Mouse (Mus musculus) left cerebral cortex, adult 6 months (tissue): ENCODE measurements around the gene Gm281. TPM values are rescaled to one million over a fixed set of nuclear protein-coding genes. Genes with fewer than 3 reads are reported as not detected.

Experiments used
- long read RNA-seq, 2 experiments: library from polyadenylated mRNA; unstranded; transcript quantifications; one replicate each; pipeline ENCODE4 v2.0.0; 2019 to 2020
- polyA plus RNA-seq: library from polyadenylated mRNA; unstranded; fragments of <200 nt; fragmentation: Nextera tagmentation; gene quantifications from 2 replicates; pipeline ENCODE4 v1.2.3, GENCODE M21; 2021

Gene Gm281
- polyA plus RNA-seq = not detected in 2 replicates
- long read RNA-seq, experiment 1 = 0 reads
- long read RNA-seq, experiment 2 = 0 reads

GRCm38 (mm10) chr14:13914387-13915082 lies at the start of gene Gm281:
Gene Gm281, minus strand, starts transcription at chr14:13914478.

GRCm38 (mm10) chr14:13961401-13962112 lies 47.3 kb upstream of the Gm281 start, which contains the start of the genes Atxn7 and Thoc7:
Gene Atxn7, plus strand, starts transcription at chr14:13961440.
Gene Thoc7, minus strand, starts transcription at chr14:13961852.

Other genes with a start within 250 kb of the Gm281 start
- 0.87 and 1.0 TPM in 2 replicates for gene Sntn, start 243.6 kb downstream of the Gm281 start, polyA plus RNA-seq
- gene Atxn7, start 47.0 kb upstream of the Gm281 start, polyA plus RNA-seq = 1.2 and 2.5 TPM in 2 replicates
- gene Thoc7, start 47.4 kb upstream of the Gm281 start, polyA plus RNA-seq = 129 and 131 TPM in 2 replicates
- gene Psmd6, start 206.5 kb upstream of the Gm281 start, polyA plus RNA-seq = 132 and 154 TPM in 2 replicates